Mouse (Mus musculus) thymus, postnatal 14 days (tissue): Measurements from ENCODE around the gene Plp2.
A peak's percentile ranks its signal among the peaks of the same experiment; 100 is the strongest.
"Not testable (repeated sequence)": the region's sequence is repeated elsewhere in the genome, so short reads cannot be mapped to it uniquely, and the experiment has no call there.

Experiments used
- DNase-seq: peaks from one replicate; pipeline ENCODE4 v3.0.0; 2021

The Plp2 gene

GRCm38 (mm10) chrX:7670921-7671623 is at the start of gene Plp2:
Gene Plp2 (minus strand): TSS chrX:7671390.
- DNase-seq = peak; percentile 55

GRCm38 (mm10) chrX:7716058-7716457 is 44.9 kb upstream of the Plp2 start:
- peak; percentile 16 for DNase-seq

DNA sequence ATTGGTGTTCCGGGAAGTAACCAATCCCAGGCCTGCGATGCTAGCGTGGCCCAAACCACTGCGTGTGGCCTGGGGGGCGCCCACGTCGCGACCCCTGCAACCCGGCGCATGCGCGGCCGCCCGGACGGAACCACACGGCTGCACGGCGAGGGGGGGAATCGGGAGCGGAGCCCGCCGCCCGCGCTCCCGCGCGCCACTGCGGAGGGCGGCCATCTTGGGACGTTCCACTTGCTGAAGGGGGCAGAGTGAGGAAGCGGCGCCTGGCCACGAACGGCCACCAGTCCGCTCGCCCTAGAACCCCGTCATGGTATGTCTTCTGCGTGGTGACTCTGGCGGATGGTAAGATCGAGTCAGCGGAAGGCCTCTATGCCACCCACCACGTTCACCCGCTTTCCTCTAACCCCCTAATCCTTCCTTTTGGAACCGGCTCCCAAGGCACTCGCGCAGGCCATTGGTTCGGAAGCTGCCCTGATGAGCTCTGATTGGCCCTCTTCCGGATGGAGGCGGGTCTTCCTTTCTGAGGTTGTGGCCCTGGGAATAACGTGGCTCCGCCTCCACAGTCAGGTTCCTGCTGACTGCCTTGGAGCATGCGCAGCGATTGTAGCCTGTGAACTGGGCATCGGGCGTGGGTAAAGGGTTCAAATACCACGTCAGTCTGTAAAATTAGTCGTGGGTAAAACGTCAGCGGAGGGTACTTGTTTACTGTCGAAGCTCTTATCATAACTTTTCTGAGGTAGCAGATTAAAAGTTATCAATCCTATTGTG is 43.1 kb upstream of the Plp2 start, which contains the start of gene Wdr45:
Wdr45 (plus strand) TSS at position 199 of the 765 bp plus-strand sequence.
- DNase-seq = peak; percentile 92

- not testable (repeated sequence) for DNase-seq
Observed at GRCm38 (mm10) chrX:7713764-7714134, 42.6 kb upstream of the Plp2 start.

DNA sequence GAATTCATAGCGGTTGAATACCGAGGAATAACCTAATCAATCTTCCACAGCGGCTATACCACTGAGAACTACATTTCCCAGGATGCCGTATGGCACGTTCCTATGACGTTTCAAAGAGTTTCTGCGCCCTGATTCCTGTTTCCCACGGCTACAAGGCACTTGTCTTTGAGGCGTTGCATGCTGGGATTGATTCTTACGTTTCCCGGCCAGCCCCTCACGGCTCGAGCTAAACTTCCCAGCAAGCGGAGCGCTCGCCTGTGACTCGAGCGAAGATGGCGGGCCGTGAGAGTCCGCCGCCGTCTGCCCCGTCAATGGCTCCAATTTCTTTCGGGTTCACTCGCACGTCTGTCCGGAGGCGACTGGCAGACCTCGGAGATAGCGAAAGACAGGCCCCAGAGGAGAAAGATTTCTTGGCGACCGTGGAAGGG is 25.8 kb upstream of the Plp2 start, which contains the start of gene Gpkow:
Gpkow (plus strand) TSS at position 178 of the 428 bp plus-strand sequence.
- DNase-seq = peak; percentile 83

GRCm38 (mm10) chrX:7696520-7696919 is 25.3 kb upstream of the Plp2 start:
- DNase-seq = no peak

DNA sequence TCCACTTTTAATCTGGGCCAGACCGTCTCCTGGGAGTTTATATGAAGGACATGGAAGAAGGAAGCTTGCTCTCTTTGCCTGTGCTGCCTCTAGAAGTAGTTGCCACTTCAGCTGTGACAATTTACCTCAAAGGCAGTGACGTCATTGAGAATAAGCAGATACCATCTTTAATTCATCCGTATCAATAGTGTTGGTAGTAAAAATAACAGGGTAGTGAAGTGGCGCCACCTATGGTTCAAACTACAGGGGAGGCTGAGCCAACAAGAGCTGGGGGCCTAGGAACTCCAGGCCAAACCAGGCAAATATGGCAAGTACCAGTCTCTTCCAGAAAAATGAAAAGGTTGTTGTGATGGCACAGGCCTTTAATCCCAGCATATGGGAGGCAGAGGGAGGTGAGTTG is 21.7 kb upstream of the Plp2 start:
- DNase-seq = peak; percentile 55

GRCm38 (mm10) chrX:7690486-7690885 is 19.3 kb upstream of the Plp2 start:
- no peak for DNase-seq

- no peak for DNase-seq
Observed at GRCm38 (mm10) chrX:7688321-7688720, 17.1 kb upstream of the Plp2 start.

DNA sequence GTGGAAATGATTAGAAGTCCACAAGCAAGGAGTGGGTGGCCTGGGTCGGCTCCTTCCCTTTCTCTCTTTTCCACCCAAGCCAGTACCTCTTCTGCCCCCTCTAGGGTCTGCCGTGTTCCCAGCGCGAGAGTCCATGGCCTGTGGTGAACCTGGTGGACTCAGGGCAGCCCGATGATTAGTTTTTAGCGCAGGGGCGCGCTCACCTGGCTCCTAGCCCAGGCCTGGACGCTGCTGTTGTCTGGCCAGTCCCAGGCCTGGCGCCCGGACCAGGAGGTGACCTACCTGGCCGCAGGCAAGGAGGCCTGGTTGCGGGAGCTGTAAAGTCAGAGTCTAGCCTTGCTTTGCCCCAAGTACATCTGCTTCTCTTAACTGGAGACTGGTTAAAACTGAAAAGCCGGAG is 9.7 kb upstream of the Plp2 start, which contains the start of gene Magix:
Magix (minus strand) TSS at position 388 of the 400 bp plus-strand sequence.
- DNase-seq = no peak

GRCm38 (mm10) chrX:7680057-7680412 is 8.8 kb upstream of the Plp2 start:
- DNase-seq = no peak

DNA sequence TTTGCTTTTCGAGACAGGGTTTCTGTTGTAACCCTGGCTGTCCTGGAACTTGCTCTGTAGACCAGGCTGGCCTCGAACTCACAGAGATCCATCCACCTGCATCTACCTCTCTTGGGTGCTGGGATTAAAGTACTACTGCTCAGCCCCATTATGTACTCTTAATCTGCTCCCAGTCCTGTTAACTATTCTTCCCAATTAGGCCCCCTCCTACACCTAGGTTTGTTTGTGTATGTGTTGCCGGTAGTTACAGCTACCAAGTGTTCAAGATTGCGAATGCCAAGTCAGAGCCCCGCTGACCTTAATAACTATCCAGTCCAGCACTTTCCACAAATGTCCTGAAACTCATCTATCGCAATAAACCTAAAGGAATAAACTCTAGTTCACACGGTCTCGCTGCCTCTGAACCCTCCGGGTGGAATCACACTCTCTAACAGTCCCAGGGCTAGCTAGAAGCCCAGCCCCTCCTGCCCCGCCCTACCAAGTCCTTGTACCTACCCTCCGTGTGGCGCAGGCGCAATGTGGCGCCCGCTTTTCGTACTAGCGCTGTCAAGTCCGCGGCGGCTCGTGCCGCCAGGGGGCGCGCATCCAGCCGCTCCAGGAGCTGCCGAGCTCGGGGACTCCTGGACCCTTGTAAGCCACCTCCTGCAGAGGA is 8.3 kb upstream of the Plp2 start:
- DNase-seq = peak; percentile 91

GRCm38 (mm10) chrX:7678986-7679385 is 7.8 kb upstream of the Plp2 start:
- no peak for DNase-seq

GRCm38 (mm10) chrX:7675001-7675380 is 3.8 kb upstream of the Plp2 start:
- no peak for DNase-seq

DNA sequence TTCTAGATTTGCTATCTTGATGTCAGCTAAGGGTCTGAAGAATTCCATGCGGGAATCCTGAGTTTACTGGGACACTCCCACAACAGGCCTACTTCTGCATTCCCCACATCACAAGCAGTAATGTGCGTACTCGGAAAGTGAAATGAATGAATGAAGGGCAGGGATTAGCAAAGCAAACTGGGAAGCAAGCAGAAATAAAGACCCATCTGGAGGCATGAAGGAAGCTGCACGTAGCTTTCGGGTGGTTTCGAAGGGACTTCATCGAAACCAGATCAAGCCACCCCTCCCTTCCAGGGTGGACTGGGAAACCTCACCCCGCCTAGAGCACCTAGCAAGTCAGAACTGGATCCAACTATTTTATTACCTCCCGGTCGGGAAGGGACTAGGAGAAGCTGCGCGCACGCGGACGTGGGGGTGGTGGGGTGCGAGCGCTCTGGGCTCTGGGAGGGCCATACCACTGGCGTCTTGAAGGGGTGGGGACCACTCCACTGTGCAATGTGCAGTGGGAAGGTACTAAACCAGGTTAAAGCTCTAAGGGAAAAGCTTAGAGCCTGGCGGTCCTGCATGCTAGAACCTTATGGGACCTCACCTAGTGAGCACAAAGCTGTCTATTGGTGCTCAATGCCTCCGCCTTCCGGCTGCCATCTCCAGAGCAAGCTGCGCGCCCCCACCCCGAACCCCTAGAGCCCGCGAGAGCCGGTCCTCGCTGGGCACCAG is 3.3 kb upstream of the Plp2 start:
- DNase-seq = peak; percentile 55

DNA sequence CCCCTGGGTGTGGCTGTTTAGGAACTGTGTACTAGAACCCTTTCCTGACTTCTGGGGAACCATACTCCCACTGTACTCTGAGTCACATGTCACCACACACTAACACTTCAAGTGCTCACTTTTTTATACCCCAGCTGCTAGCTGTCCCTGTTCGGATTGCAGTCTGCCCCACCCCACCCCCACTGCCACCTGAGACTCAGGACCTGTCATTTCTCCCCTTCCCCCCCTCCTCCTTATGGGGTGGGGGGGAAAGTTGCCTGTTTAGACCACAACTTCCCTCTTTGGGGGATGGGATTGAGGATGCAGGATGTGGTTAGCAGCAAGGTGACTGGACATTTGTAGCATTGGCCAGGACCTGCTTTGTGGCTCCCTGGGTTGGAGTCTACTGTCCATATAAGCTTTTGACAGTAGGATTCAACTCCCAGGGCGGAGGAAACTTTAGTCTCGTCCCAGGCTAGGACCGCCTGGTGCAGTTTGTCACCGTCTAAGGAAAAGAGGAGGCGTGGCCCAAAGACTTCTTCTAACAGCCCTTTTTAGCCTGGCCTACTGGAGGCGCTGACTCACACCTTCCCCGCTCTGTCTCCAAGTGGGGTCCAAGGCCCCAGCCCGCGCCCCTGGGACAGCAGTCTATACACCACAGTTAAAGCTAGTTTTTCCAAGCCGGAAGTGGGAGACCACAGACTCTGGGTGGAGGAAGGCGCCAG is 2.5 kb upstream of the Plp2 start:
- peak; percentile 63 for DNase-seq

GRCm38 (mm10) chrX:7672739-7673138 is 1.5 kb upstream of the Plp2 start:
- no peak for DNase-seq

- DNase-seq = peak; percentile 53
Observed at GRCm38 (mm10) chrX:7670390-7670881, 754 bp downstream of the Plp2 start.

DNA sequence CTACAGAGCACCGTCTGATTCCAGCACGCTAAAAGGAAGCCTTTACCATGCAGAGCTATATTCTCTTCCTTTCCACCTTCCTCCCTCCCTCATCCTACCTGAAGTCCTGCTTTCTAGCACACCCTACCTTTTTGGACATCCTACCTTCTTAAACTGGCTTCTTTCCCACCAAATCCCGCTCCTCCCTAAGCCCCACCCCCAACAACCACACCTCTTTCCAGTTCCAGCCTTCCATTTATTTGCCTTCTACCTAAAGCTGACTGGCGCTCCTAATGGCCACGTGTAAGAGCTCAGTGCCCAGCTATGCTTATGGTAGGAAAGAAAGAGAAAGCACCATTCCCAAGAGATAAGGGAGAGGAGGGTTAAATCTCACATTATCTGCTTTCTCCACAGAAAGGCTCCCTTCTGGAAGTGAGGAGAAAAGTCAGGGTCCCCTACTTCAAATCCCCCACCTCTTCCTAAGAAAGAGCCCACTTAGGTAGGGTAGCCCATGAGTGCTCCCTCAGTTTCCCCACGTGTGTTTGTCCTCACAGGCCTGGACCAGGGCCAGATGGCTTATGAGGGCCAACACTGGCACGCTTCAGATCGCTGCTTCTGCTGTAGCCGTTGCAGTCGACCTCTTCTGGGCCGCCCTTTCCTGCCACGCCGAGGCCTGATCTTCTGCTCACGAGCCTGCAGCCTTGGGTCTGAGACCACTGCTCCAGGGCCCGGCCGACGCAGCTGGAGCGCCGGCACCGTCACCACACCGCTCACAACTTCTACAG is 5.3 kb downstream of the Plp2 start:
- no peak for DNase-seq

- DNase-seq = no peak
Observed at GRCm38 (mm10) chrX:7664791-7665190, 6.4 kb downstream of the Plp2 start.

- no peak for DNase-seq
Observed at GRCm38 (mm10) chrX:7662936-7663335, 8.3 kb downstream of the Plp2 start.
